Mouse (Mus musculus): ENCODE measurements around the gene Gipc2.

- TF ChIP-seq CTCF (IDR thresholded peaks at IDR 0.05; ENCODE audit: extremely low read depth, insufficient read depth, insufficient read length, insufficient replicate concordance) (no peak), POLR2A (IDR thresholded peaks at IDR 0.05; ENCODE audit: low read depth, low read length) (no peak)
Measured at GRCm38 (mm10) chr3:152211731-152212279, 45.8 kb upstream of the Gipc2 start.

All from spleen, adult 2 months (tissue).